Mouse (Mus musculus): ENCODE measurements at regions not wholly inside any gene's neighbourhood (a gene's known extent, or its start where the extent isn't known, plus 50 kb on each side); places are given as distances from the start of the nearest gene placed in this dataset.

- DNase-seq (ENCODE audit: low spot score), result no peak
Observed at GRCm38 (mm10) chr3:140059522-140060110, 854.1 kb downstream of the Stpg2 start.

GRCm38 (mm10) chr3:140061769-140062381 is 856.4 kb downstream of the Stpg2 start:
- DNase-seq (ENCODE audit: low spot score), result no peak

GRCm38 (mm10) chr3:140062880-140063279 is 857.4 kb downstream of the Stpg2 start:
- no peak for DNase-seq (ENCODE audit: low spot score)

- no peak for DNase-seq (ENCODE audit: low spot score)
Observed at GRCm38 (mm10) chr3:140084333-140084732, 878.8 kb downstream of the Stpg2 start.

- DNase-seq (ENCODE audit: low spot score), result no peak
Observed at GRCm38 (mm10) chr3:140085385-140085784, 879.9 kb downstream of the Stpg2 start.

GRCm38 (mm10) chr3:140088019-140088418 is 882.5 kb downstream of the Stpg2 start:
- DNase-seq (ENCODE audit: low spot score), result no peak

GRCm38 (mm10) chr3:140091900-140092299 is 886.4 kb downstream of the Stpg2 start:
- no peak for DNase-seq (ENCODE audit: low spot score)

- DNase-seq (ENCODE audit: low spot score), result no peak
Observed at GRCm38 (mm10) chr3:140096854-140097540, 891.5 kb downstream of the Stpg2 start.

- DNase-seq (ENCODE audit: low spot score), result no peak
Observed at GRCm38 (mm10) chr3:140109401-140109800, 903.9 kb downstream of the Stpg2 start.

- no peak for DNase-seq (ENCODE audit: low spot score)
Observed at GRCm38 (mm10) chr3:140111414-140112172, 906.1 kb downstream of the Stpg2 start.

- DNase-seq (ENCODE audit: low spot score), result no peak
Observed at GRCm38 (mm10) chr3:140115116-140115515, 909.6 kb downstream of the Stpg2 start.

- DNase-seq (ENCODE audit: low spot score), result no peak
Observed at GRCm38 (mm10) chr3:140127310-140127709, 921.8 kb downstream of the Stpg2 start.

- no peak for DNase-seq (ENCODE audit: low spot score)
Observed at GRCm38 (mm10) chr3:140129065-140129778, 923.7 kb downstream of the Stpg2 start.

- no peak for DNase-seq (ENCODE audit: low spot score)
Observed at GRCm38 (mm10) chr3:140143900-140144299, 938.4 kb downstream of the Stpg2 start.

- no peak for DNase-seq (ENCODE audit: low spot score)
Observed at GRCm38 (mm10) chr3:140147158-140147933, 941.9 kb downstream of the Stpg2 start.

GRCm38 (mm10) chr3:140150530-140150951 is 945.0 kb downstream of the Stpg2 start:
- DNase-seq (ENCODE audit: low spot score), result no peak

- no peak for DNase-seq (ENCODE audit: low spot score)
Observed at GRCm38 (mm10) chr3:140179471-140179870, 974.0 kb downstream of the Stpg2 start.

GRCm38 (mm10) chr3:140182690-140183089 is 977.2 kb downstream of the Stpg2 start:
- DNase-seq (ENCODE audit: low spot score), result no peak

- no peak for DNase-seq (ENCODE audit: low spot score)
Observed at GRCm38 (mm10) chr3:140184899-140185525, 979.5 kb downstream of the Stpg2 start.

- no peak for DNase-seq (ENCODE audit: low spot score)
Observed at GRCm38 (mm10) chr3:140205914-140206313, 1000.4 kb downstream of the Stpg2 start.

- DNase-seq (ENCODE audit: low spot score), result no peak
Observed at GRCm38 (mm10) chr3:140221478-140221877, 990.7 kb downstream of the Pdha2 start.

Data from ovary, postnatal 14 days (tissue).